Mouse (Mus musculus) liver, adult 2 months (tissue): ENCODE measurements around the gene Cwc22.

Experiments used
- CTCF ChIP-seq: fragments of 200-500 bp; IDR thresholded peaks from 2 replicates; pipeline ENCODE4 v1.5.1; 2011; ENCODE audit warnings: low read depth, low read length, control low read depth
- POLR2A ChIP-seq: fragments of 200-500 bp; IDR thresholded peaks from 2 replicates; pipeline ENCODE4 v1.6.1; 2011; ENCODE audit warnings: low read length, control low read depth; ENCODE audit not compliant: insufficient read depth; ENCODE audit errors: extremely low read depth

DNA sequence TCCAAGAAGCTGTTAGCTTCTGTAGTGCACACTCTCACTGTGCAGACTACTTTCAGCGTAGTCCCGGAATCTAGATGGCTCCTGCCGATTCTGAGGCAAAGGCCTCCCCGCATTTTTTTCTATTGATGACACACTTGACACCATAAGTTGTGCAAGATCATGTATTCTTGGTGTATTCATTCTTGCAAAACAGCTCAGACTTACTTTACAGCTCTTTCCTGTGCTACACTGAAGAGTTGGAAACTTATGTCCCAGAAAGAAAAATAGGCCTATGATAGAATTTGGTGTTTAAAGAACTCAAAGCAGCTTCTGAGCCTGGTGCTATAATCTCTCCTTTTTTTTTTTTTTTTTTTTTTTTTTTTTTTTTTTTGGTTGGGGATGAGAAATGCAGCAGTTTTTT, 23.8 kb upstream of the Cwc22 start:
- no peak for TF ChIP-seq CTCF
- TF ChIP-seq POLR2A, result no peak
